Mouse (Mus musculus) heart, postnatal 0 days (tissue): ENCODE results near the gene Parm1. TPM values are rescaled to one million over a fixed set of nuclear protein-coding genes. Genes with fewer than 3 reads are reported as not detected.

Source experiments
- ATAC-seq: fragments of 200-750 bp; cut with Nextera tagmentation; 2 replicates; pipeline ENCODE4 v1.8.0; 2017; ENCODE audit warnings: low read depth, moderate number of reproducible peaks, moderate library complexity; ENCODE audit not compliant: insufficient read depth
- DNase-seq: peaks from one replicate; pipeline ENCODE4 v3.0.0-alpha.2; 2016; ENCODE audit warnings: low spot score
- H3K27ac ChIP-seq: fragments of 300-500 bp; sonication (generic); 2 replicates; pipeline ENCODE4 v1.5.1; 2014; ENCODE audit warnings: low read depth, mild to moderate bottlenecking
- H3K27me3 ChIP-seq: fragments of 300-500 bp; sonication (generic); 2 replicates; pipeline ENCODE4 v1.6.1; 2014; ENCODE audit warnings: low read length, mixed read lengths; ENCODE audit not compliant: control insufficient read depth, insufficient read depth
- H3K36me3 ChIP-seq: fragments of 300-500 bp; sonication (generic); replicated peaks from 2 replicates; pipeline ENCODE4 v1.6.1; 2014; ENCODE audit warnings: low read length, mixed read lengths; ENCODE audit not compliant: control insufficient read depth, insufficient read depth
- H3K4me1 ChIP-seq: fragments of 300-500 bp; sonication (generic); 2 replicates; pipeline ENCODE4 v1.6.1; 2014; ENCODE audit warnings: antibody characterized with exemption; ENCODE audit not compliant: control insufficient read depth, insufficient read depth
- H3K4me2 ChIP-seq: fragments of 300-500 bp; sonication (generic); 2 replicates; pipeline ENCODE4 v1.6.1; 2014; ENCODE audit warnings: low read depth, mild to moderate bottlenecking, low read length, moderate library complexity
- H3K4me3 ChIP-seq: fragments of 300-500 bp; sonication (generic); 2 replicates; pipeline ENCODE4 v1.5.1; 2014; ENCODE audit warnings: low read depth, low read length
- H3K9ac ChIP-seq: fragments of 300-500 bp; sonication (generic); replicated peaks from 2 replicates; pipeline ENCODE4 v1.6.1; 2014; ENCODE audit warnings: low read depth, low read length, mixed read lengths
- H3K9me3 ChIP-seq: fragments of 300-500 bp; sonication (generic); replicated peaks from 2 replicates; pipeline ENCODE4 v1.6.1; 2016; ENCODE audit warnings: low read length; ENCODE audit not compliant: control insufficient read depth
- CTCF ChIP-seq: IDR thresholded peaks from 2 replicates; pipeline ENCODE4 v1.5.1; 2016; ENCODE audit warnings: antibody characterized with exemption, control low read depth, low read depth
- EP300 ChIP-seq: IDR thresholded peaks from 2 replicates; pipeline ENCODE4 v1.6.1; 2016; ENCODE audit warnings: antibody characterized with exemption, low read depth
- whole genome bisulfite sequencing: fragments of 180-500 bp; shearing (Covaris S2); extraction: QIAGEN DNeasy Blood & Tissue Kit; methylation state at CpG from one replicate; pipeline ENCODE4 v1.1.7; 2014; 5-methylcytosine and 5-hydroxymethylcytosine counted together
- polyA plus RNA-seq: library from polyadenylated mRNA; unstranded; fragments of >200 nt; fragmentation: Nextera tagmentation; extraction: Ambion mirVana; gene quantifications from 2 replicates; pipeline ENCODE4 v1.2.1, GENCODE M21; 2015
- total RNA-seq: library from RNA; depleted of rRNA; stranded (reverse); fragments of >200 nt; gene quantifications from 2 replicates; pipeline ENCODE4 v1.2.3, GENCODE M21; 2014; ENCODE audit warnings: low replicate concordance

Parm1 gene
- total and polyA plus RNA-seq, 2 experiments from 2014 or later = 25.9 to 39.6 TPM

- no peak for TF ChIP-seq CTCF
- TF ChIP-seq EP300 = no peak
- Histone ChIP-seq H3K27me3 (no peaks in the 10 kb centered on the region), H3K4me2 (no peak overlapping the region), H3K27ac (no peak overlapping the region), H3K4me3 (no peak overlapping the region), H3K4me1 (peaks cover 21% of the 10 kb centered on the region), H3K9ac (no peak overlapping the region), H3K9me3 (no peaks in the 10 kb centered on the region), H3K36me3 (no peaks in the 10 kb centered on the region; the same call in 1 of the 2 replicates)
- ATAC-seq (no peak), DNase-seq (no peak)
- 80% methylated on average over 7 of the region's 7 CpGs for WGBS
Observed at GRCm38 (mm10) chr5:91603347-91603746, 85.9 kb downstream of the Parm1 start.

GRCm38 (mm10) chr5:91603787-91604439, 86.5 kb downstream of the Parm1 start:
- ATAC-seq (no peak), DNase-seq (no peak)
- Histone ChIP-seq H3K36me3 (no peaks in the 10 kb centered on the region; the same call in 1 of the 2 replicates), H3K27me3 (no peaks in the 10 kb centered on the region), H3K4me1 (peaks cover 22% of the 10 kb centered on the region), H3K9ac (no peak overlapping the region), H3K9me3 (no peaks in the 10 kb centered on the region), H3K4me2 (no peak overlapping the region), H3K4me3 (no peak overlapping the region), H3K27ac (no peak overlapping the region)
- no peak for TF ChIP-seq EP300
- TF ChIP-seq CTCF = no peak
- 54% methylated on average over 12 of the region's 12 CpGs for WGBS

GRCm38 (mm10) chr5:91607234-91607633, 89.8 kb downstream of the Parm1 start:
- H3K27ac ChIP-seq = no peak overlapping the region
- no peak for DNase-seq
- H3K4me3 ChIP-seq = no peak overlapping the region
- no peaks in the 10 kb centered on the region for H3K9me3 ChIP-seq
- H3K27me3 ChIP-seq = no peaks in the 10 kb centered on the region
- H3K4me1 ChIP-seq = peaks cover 29% of the 10 kb centered on the region
- H3K4me2 ChIP-seq = no peak overlapping the region
- 88% methylated on average over 2 of the region's 2 CpGs for WGBS
- no peak for ATAC-seq
- H3K9ac ChIP-seq = no peak overlapping the region
- no peaks in the 10 kb centered on the region for H3K36me3 ChIP-seq
- TF ChIP-seq CTCF (no peak), EP300 (no peak)

GRCm38 (mm10) chr5:91607841-91608240, 90.4 kb downstream of the Parm1 start:
- DNase-seq (no peak), ATAC-seq (no peak)
- TF ChIP-seq EP300 (no peak), CTCF (no peak)
- Histone ChIP-seq H3K9me3 (no peaks in the 10 kb centered on the region), H3K27ac (no peak overlapping the region), H3K4me3 (no peak overlapping the region), H3K27me3 (no peaks in the 10 kb centered on the region), H3K9ac (no peak overlapping the region), H3K36me3 (no peaks in the 10 kb centered on the region), H3K4me2 (no peak overlapping the region), H3K4me1 (peaks cover 29% of the 10 kb centered on the region)
- WGBS = 27% methylated on average over 7 of the region's 7 CpGs

GRCm38 (mm10) chr5:91609041-91609440, 91.6 kb downstream of the Parm1 start:
- H3K9ac ChIP-seq = no peak overlapping the region
- H3K27me3 ChIP-seq = no peaks in the 10 kb centered on the region
- no peak overlapping the region for H3K27ac ChIP-seq
- H3K36me3 ChIP-seq = 0 out of 2 replicates have a peak, but pooled peaks cover 3% of the 10 kb centered on the region
- TF ChIP-seq EP300 = no peak
- TF ChIP-seq CTCF = no peak
- no peak overlapping the region for H3K4me2 ChIP-seq
- no peak overlapping the region for H3K4me3 ChIP-seq
- no peak for DNase-seq
- H3K4me1 ChIP-seq = peaks cover 29% of the 10 kb centered on the region
- WGBS = 83% methylated on average over 4 of the region's 4 CpGs
- no peaks in the 10 kb centered on the region for H3K9me3 ChIP-seq
- ATAC-seq = no peak
